Comparison of ENCODE assay signal across 9 mouse cellular contexts in genomic region chr2:27096341-27096981, GRCm38 (mm10). TPM values are rescaled to one million over a fixed set of nuclear protein-coding genes. Genes with fewer than 3 reads are reported as not detected.
DNase-seq lines count a peak whose midpoint lies in the region; ATAC-seq and TF ChIP-seq lines count a peak whose summit lies in the region.
"Had no signal": no experiment of that assay in that cellular context is flagged by ENCODE, and none has a peak within 500 bp of the region (broad histone marks: within the 10 kb centered on the region; RNA-seq: fewer than 3 reads in every experiment).

No protein-coding gene starts in this region.

- no peak for TF ChIP-seq CTCF in kidney, adult 2 months (conservative IDR thresholded peaks at IDR 0.05; ENCODE audit: insufficient read depth, insufficient read length, low read depth, low read length)
- no peak for TF ChIP-seq CTCF in left cerebral cortex, adult 2 months (IDR thresholded peaks at IDR 0.05)

- 52% methylated on average over 13 of the region's 13 CpGs for WGBS in kidney, adult 2 months
- 47% methylated on average over 13 of the region's 13 CpGs for WGBS in kidney, embryonic 14.5 days
- 21% methylated on average over 13 of the region's 13 CpGs for WGBS in heart, embryonic 15.5 days

- TF ChIP-seq POLR2A in kidney, adult 2 months (IDR thresholded peaks at IDR 0.05; ENCODE audit: low read depth, low read length) = no peak

- H3K4me2 ChIP-seq in kidney, embryonic 14.5 days (replicated peaks; ENCODE audit: low read depth, low read length) = no peak overlapping the region
- peak overlapping the region; percentile 32 for H3K4me2 ChIP-seq in heart, embryonic 15.5 days

- H3K27ac ChIP-seq in kidney, adult 2 months (ENCODE audit: insufficient read depth, low read depth, low read length) = no peak overlapping the region; the same call in 1 of the 2 replicates
- no peak overlapping the region for H3K27ac ChIP-seq in kidney, embryonic 14.5 days (ENCODE audit: low read depth, low read length)
- peak overlapping the region; percentile 69 for H3K27ac ChIP-seq in heart, embryonic 15.5 days
- H3K27ac ChIP-seq in left cerebral cortex, adult 2 months = peak overlapping the region; percentile 93

- no peaks in the 10 kb centered on the region for H3K36me3 ChIP-seq in kidney, adult 2 months (ENCODE audit: control insufficient read depth, insufficient read depth, low read length)
- H3K36me3 ChIP-seq in kidney, embryonic 14.5 days (ENCODE audit: control insufficient read depth, insufficient read depth, low read length) = no peaks in the 10 kb centered on the region
- no peaks in the 10 kb centered on the region for H3K36me3 ChIP-seq in heart, embryonic 15.5 days

- intact Hi-C loops in left cerebral cortex, adult 2 months (cut with DNase I) = loop anchor here (5.0 kb wide), 1 partner anchor 71 kb away; the partner anchor contains the start of gene Dbh

- H3K9ac ChIP-seq in kidney, embryonic 14.5 days (ENCODE audit: low read depth, low read length) = no peak overlapping the region
- no peak overlapping the region for H3K9ac ChIP-seq in heart, embryonic 15.5 days

- no peak for ATAC-seq in kidney, embryonic 14.5 days (ENCODE audit: low FRiP score, low TSS enrichment)
- peak; percentile 45 for ATAC-seq in heart, embryonic 15.5 days (replicated peaks; ENCODE audit: insufficient number of reproducible peaks, insufficient read depth, low FRiP score, low read depth)
- ATAC-seq in cerebellum, adult (ENCODE audit: insufficient number of reproducible peaks, low FRiP score, low TSS enrichment) = no peak

- no peaks in the 10 kb centered on the region for H3K27me3 ChIP-seq in kidney, adult 2 months (replicated peaks; ENCODE audit: control insufficient read depth, insufficient read depth, low read length)
- no peaks in the 10 kb centered on the region for H3K27me3 ChIP-seq in kidney, embryonic 14.5 days (ENCODE audit: control insufficient read depth, insufficient read depth, low read length)
- H3K27me3 ChIP-seq in heart, embryonic 15.5 days = no peaks in the 10 kb centered on the region

- H3K4me1 ChIP-seq in kidney, adult 2 months (ENCODE audit: control insufficient read depth, insufficient read depth, low read length) = no peaks in the 10 kb centered on the region
- peaks cover 9% of the 10 kb centered on the region for H3K4me1 ChIP-seq in kidney, embryonic 14.5 days (ENCODE audit: control insufficient read depth, insufficient read depth, low read length)
- H3K4me1 ChIP-seq in heart, embryonic 15.5 days (replicated peaks) = peaks cover 35% of the 10 kb centered on the region

- H3K9me3 ChIP-seq in kidney, embryonic 14.5 days (ENCODE audit: control insufficient read depth, low read length) = no peaks in the 10 kb centered on the region
- H3K9me3 ChIP-seq in heart, embryonic 15.5 days (replicated peaks) = no peaks in the 10 kb centered on the region

- no peak overlapping the region for H3K4me3 ChIP-seq in kidney, adult 2 months (ENCODE audit: insufficient read depth, low read depth, low read length)
- H3K4me3 ChIP-seq in kidney, embryonic 14.5 days (ENCODE audit: low read length) = no peak overlapping the region
- no peak overlapping the region for H3K4me3 ChIP-seq in heart, embryonic 15.5 days
- H3K4me3 ChIP-seq in left cerebral cortex, adult 2 months = no peak overlapping the region

- peak; percentile 71 for DNase-seq in kidney, adult 2 months
- peak; percentile 64 to 71 for DNase-seq in left cerebral cortex, adult 2 months (ENCODE audit: extremely low spot score in 1 of 2, low spot score in 2 of 2)
- peak; percentile 40 for DNase-seq in right cerebral cortex, postnatal 14 days
- DNase-seq in spleen, postnatal 4 days (ENCODE audit: low spot score in 2 of 2) = no peak
- DNase-seq in spleen, adult 18-20 months = no peak
- DNase-seq: layer of hippocampus, postnatal 36 days had no signal

RNA-seq across cellular contexts. Expression of gene Adamtsl2, which starts 17.3 kb away (rescaled TPM):
- polyA plus RNA-seq in kidney, adult 2 months (2012; rRNA removed) = 21.7 and 25.7 TPM in 2 replicates
- 0.51 and 0.65 TPM in 2 replicates for polyA plus RNA-seq in kidney, embryonic 14.5 days (2014; fragmentation: Nextera tagmentation; extraction: Ambion mirVana)
- polyA plus RNA-seq in heart, embryonic 15.5 days (2015; fragmentation: Nextera tagmentation; extraction: Ambion mirVana) = 12.3 and 13.8 TPM in 2 replicates
- total RNA-seq in left cerebral cortex, adult 2 months (2021) = 10 to 100 TPM; 16.2 to 21.4 TPM

RNA-seq across cellular contexts. Expression of gene Mymk, which starts 24.5 kb away (rescaled TPM):
- polyA plus RNA-seq in kidney, adult 2 months (2012; rRNA removed) = 0.09 and 0.16 TPM in 2 replicates
- polyA plus RNA-seq in kidney, embryonic 14.5 days (2014; fragmentation: Nextera tagmentation; extraction: Ambion mirVana) = 0.54 TPM in 1 of 2 replicates, not detected in the other
- polyA plus RNA-seq in heart, embryonic 15.5 days (2015; fragmentation: Nextera tagmentation; extraction: Ambion mirVana) = 0.18 and 0.42 TPM in 2 replicates
- total RNA-seq in left cerebral cortex, adult 2 months (2021) = under 1 TPM in 1 of 2 experiments, not detected in 1; 0.75 TPM

RNA-seq across cellular contexts. Expression of gene Fam163b, which starts 45.8 kb away (rescaled TPM):
- polyA plus RNA-seq in kidney, adult 2 months (2012; rRNA removed) = 0.38 and 0.42 TPM in 2 replicates
- polyA plus RNA-seq in kidney, embryonic 14.5 days (2014; fragmentation: Nextera tagmentation; extraction: Ambion mirVana) = not detected in 2 replicates
- polyA plus RNA-seq in heart, embryonic 15.5 days (2015; fragmentation: Nextera tagmentation; extraction: Ambion mirVana) = 0.39 and 0.67 TPM in 2 replicates
- 100 to 1,000 TPM; 103 to 109 TPM for total RNA-seq in left cerebral cortex, adult 2 months (2021)

Comparison
In these comparisons a context has a peak if more than half of its experiments do, and no peak if none do; other contexts are left out.
1. DNase-seq: peak in kidney, adult 2 months (single experiment), left cerebral cortex, adult 2 months (2 of 2) and right cerebral cortex, postnatal 14 days (single experiment); none in spleen, postnatal 4 days (0 of 2) and spleen, adult 18-20 months (0 of 2).
2. H3K27ac ChIP-seq: peak in heart, embryonic 15.5 days (single experiment) and left cerebral cortex, adult 2 months (single experiment); none in kidney, adult 2 months (single experiment) and kidney, embryonic 14.5 days (single experiment).